Mouse (Mus musculus): ENCODE measurements around the gene Acaa1b. TPM values are rescaled to one million over a fixed set of nuclear protein-coding genes. Genes with fewer than 3 reads are reported as not detected.

The Acaa1b gene
- polyA plus RNA-seq, 1 experiment from 2014 or later = 0.63 TPM

DNA sequence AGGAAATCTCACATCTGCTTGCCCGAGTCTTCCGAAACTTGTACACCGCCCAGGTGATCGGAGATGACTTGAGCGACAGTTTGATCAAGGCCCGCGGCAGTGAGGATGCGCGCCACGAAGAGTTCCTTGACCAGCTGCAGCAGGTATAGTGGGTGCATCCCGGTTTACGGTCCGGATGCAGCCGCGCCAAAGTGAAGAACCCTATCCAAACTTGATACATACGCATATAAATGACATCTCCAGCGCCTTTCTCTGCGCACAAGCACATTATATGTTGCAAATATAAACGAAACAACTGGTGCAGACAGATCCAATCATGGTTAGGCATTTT lies 54.1 kb downstream of the Acaa1b start:
- peaks cover 8% of the 10 kb centered on the region for H3K27me3 ChIP-seq (replicated peaks; ENCODE audit: control insufficient read depth, insufficient read depth, low read length)
- H3K27ac ChIP-seq (ENCODE audit: low read depth, low read length) = no peak overlapping the region
- H3K9me3 ChIP-seq (ENCODE audit: control insufficient read depth, low read length) = no peaks in the 10 kb centered on the region
- H3K9ac ChIP-seq (ENCODE audit: low read depth, low read length) = peak overlapping the region; percentile 3; the same call in 1 of the 2 replicates
- peak overlapping the region; percentile 91 for H3K4me2 ChIP-seq
- ATAC-seq (replicated peaks; ENCODE audit: low FRiP score) (no peak), DNase-seq (ENCODE audit: low spot score) (no peak)
- peak overlapping the region; percentile 67 for H3K4me3 ChIP-seq (ENCODE audit: low read depth, low read length)
- 2% methylated on average over 19 of the region's 19 CpGs for WGBS
- H3K4me1 ChIP-seq (replicated peaks; ENCODE audit: control insufficient read depth, insufficient read depth, low read length) = no peaks in the 10 kb centered on the region; the same call in 1 of the 2 replicates
- no peaks in the 10 kb centered on the region for H3K36me3 ChIP-seq (ENCODE audit: control insufficient read depth, insufficient read depth, low read length)

DNA sequence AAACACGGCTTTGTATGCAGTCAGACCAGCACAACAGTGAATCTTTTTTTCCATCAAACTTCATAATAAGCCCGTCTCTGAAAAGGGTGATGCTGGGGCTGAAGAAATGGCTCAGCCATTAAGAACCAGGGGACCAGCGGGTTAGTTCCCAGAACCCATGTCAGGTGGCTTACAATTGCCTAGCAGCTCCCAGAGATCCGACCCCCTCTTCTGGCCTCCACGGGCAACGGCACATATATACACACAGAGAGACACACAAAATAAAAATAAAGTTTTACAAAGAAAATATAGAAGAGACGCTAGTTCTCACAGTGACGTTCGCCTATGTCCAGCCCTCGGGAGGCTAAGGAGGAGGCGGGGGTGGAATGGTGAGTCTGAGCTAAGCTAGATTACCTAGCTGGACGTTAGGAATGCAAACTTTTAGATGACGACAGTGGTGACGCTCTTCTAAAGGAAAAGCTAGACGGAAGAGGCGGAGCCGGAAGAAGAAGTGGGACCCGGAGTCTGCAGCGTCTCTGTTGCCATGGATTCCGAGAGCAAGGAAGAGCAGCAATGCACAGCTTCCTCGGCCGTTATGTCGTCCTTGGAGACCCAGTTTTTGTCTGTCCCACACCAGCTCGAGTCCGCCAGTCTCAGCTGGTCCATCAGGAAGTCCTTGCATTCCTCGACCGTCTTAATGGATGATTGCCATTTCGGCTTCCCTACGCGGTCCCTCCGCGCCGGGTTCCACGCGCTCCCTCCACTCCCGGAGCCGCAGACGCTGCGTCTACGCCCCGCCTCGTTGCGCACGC lies 54.7 kb downstream of the Acaa1b start, which contains the start of gene Dlec1:
Gene Dlec1 (plus strand): TSS at position 487 of the 791 bp plus-strand sequence.
- Histone ChIP-seq H3K27me3 (replicated peaks; ENCODE audit: control insufficient read depth, insufficient read depth, low read length) (peaks cover 8% of the 10 kb centered on the region), H3K4me2 (peak within 1 kb of the TSS; percentile 91), H3K36me3 (ENCODE audit: control insufficient read depth, insufficient read depth, low read length) (no peaks in the 10 kb centered on the region), H3K4me1 (replicated peaks; ENCODE audit: control insufficient read depth, insufficient read depth, low read length) (no peaks in the 10 kb centered on the region; the same call in 1 of the 2 replicates), H3K27ac (ENCODE audit: low read depth, low read length) (no peak within 1 kb of the TSS), H3K9me3 (ENCODE audit: control insufficient read depth, low read length) (no peaks in the 10 kb centered on the region), H3K4me3 (ENCODE audit: low read depth, low read length) (peak within 1 kb of the TSS; percentile 67), H3K9ac (ENCODE audit: low read depth, low read length) (peak within 1 kb of the TSS; percentile 3; the same call in 1 of the 2 replicates)
- DNase-seq (ENCODE audit: low spot score) (peak; percentile 70), ATAC-seq (replicated peaks; ENCODE audit: low FRiP score) (peak; percentile 85)
- 4% methylated on average over 44 of the region's 44 CpGs for WGBS

DNA sequence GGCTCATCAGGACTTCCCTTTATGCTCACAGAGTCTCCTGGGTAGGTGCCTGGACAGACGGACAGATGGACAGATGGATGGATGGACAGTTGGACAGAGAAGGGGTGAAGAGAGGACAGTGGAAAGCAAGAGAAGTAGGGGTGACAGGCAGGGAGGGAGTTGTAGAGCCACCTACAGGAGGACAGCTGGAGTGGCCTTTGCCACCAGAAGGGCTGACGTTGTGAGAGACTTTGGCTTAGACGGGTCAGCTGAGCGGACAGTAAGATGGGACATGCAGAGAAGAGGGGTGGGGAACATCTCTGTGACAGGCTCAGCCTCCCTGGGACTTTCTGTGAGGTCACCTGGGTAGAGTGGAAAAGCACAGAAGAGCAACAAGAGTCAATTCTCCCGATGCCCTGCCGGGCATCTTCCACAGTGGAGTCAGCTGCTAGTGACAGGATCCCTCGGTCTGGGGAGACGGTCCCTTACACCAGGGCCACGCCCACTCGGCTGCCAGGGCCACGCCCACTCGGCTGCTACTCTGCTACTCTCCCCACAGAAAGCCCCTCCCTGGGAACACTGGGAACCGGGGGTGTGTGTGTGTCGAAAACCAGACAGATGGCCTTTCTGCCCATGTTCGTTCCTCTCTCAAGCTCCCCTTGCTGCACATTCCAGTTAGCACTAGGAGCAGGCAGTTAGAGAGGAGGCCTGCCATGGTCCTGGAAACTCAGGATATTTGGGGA lies 56.6 kb downstream of the Acaa1b start:
- no peak overlapping the region for H3K27ac ChIP-seq (ENCODE audit: low read depth, low read length)
- no peaks in the 10 kb centered on the region; the same call in 1 of the 2 replicates for H3K4me1 ChIP-seq (replicated peaks; ENCODE audit: control insufficient read depth, insufficient read depth, low read length)
- 20% methylated on average over 15 of the region's 15 CpGs for WGBS
- H3K27me3 ChIP-seq (replicated peaks; ENCODE audit: control insufficient read depth, insufficient read depth, low read length) = peaks cover 15% of the 10 kb centered on the region
- H3K9ac ChIP-seq (ENCODE audit: low read depth, low read length) = no peak overlapping the region
- ATAC-seq (replicated peaks; ENCODE audit: low FRiP score) (no peak), DNase-seq (ENCODE audit: low spot score) (no peak)
- H3K4me3 ChIP-seq (ENCODE audit: low read depth, low read length) = no peak overlapping the region
- H3K9me3 ChIP-seq (ENCODE audit: control insufficient read depth, low read length) = no peaks in the 10 kb centered on the region
- no peaks in the 10 kb centered on the region for H3K36me3 ChIP-seq (ENCODE audit: control insufficient read depth, insufficient read depth, low read length)
- no peak overlapping the region for H3K4me2 ChIP-seq

Other genes with a start within 250 kb of the Acaa1b start
- 8.2 and 8.4 TPM in 2 replicates for gene Ctdspl, start 230.6 kb downstream of the Acaa1b start, polyA plus RNA-seq (2014; fragmentation: Nextera tagmentation; extraction: Ambion mirVana)
- 20.0 and 22.7 TPM in 2 replicates for gene Vill, start 104.3 kb downstream of the Acaa1b start, polyA plus RNA-seq (2014; fragmentation: Nextera tagmentation; extraction: Ambion mirVana)
- gene Plcd1, start 63.6 kb downstream of the Acaa1b start, polyA plus RNA-seq (2014; fragmentation: Nextera tagmentation; extraction: Ambion mirVana) = 4.9 and 5.5 TPM in 2 replicates
- gene Dlec1, start 54.6 kb downstream of the Acaa1b start, polyA plus RNA-seq (2014; fragmentation: Nextera tagmentation; extraction: Ambion mirVana) = 0.14 and 0.34 TPM in 2 replicates
- gene Gm47289, start 2.1 kb upstream of the Acaa1b start, polyA plus RNA-seq (2014; fragmentation: Nextera tagmentation; extraction: Ambion mirVana) = not detected in 2 replicates
- gene Slc22a13, start 52.0 kb upstream of the Acaa1b start, polyA plus RNA-seq (2014; fragmentation: Nextera tagmentation; extraction: Ambion mirVana) = not detected in 2 replicates
- gene Oxsr1, start 165.3 kb upstream of the Acaa1b start, polyA plus RNA-seq (2014; fragmentation: Nextera tagmentation; extraction: Ambion mirVana) = 14.2 TPM in 2 replicates
- 58.8 and 61.2 TPM in 2 replicates for gene Acaa1a, start 182.6 kb upstream of the Acaa1b start, polyA plus RNA-seq (2014; fragmentation: Nextera tagmentation; extraction: Ambion mirVana)
- 28.6 and 30.6 TPM in 2 replicates for gene Myd88, start 184.3 kb upstream of the Acaa1b start, polyA plus RNA-seq (2014; fragmentation: Nextera tagmentation; extraction: Ambion mirVana)
- 9.5 and 11.0 TPM in 2 replicates for gene Xylb, start 200.3 kb upstream of the Acaa1b start, polyA plus RNA-seq (2014; fragmentation: Nextera tagmentation; extraction: Ambion mirVana)
- not detected in 2 replicates for gene Slc22a14, start 208.5 kb upstream of the Acaa1b start, polyA plus RNA-seq (2014; fragmentation: Nextera tagmentation; extraction: Ambion mirVana)
- gene Acvr2b, start 245.0 kb upstream of the Acaa1b start, polyA plus RNA-seq (2014; fragmentation: Nextera tagmentation; extraction: Ambion mirVana) = 15.8 and 16.4 TPM in 2 replicates

Data from liver, embryonic 11.5 days (tissue).